Mouse (Mus musculus): Measurements from ENCODE around the gene Hrk. TPM values are rescaled to one million over a fixed set of nuclear protein-coding genes. Genes with fewer than 3 reads are reported as not detected.

The Hrk gene
- polyA plus RNA-seq, 1 experiment from 2014 or later: 1.8 TPM

Other genes with a start within 250 kb of the Hrk start
- 132 and 133 TPM in 2 replicates for gene Fbxo21, start 187.9 kb upstream of the Hrk start, polyA plus RNA-seq (2016; fragmentation: Nextera tagmentation; extraction: Ambion mirVana)
- gene Tesc, start 136.9 kb upstream of the Hrk start, polyA plus RNA-seq (2016; fragmentation: Nextera tagmentation; extraction: Ambion mirVana): 0.53 and 0.56 TPM in 2 replicates
- 42.0 and 45.0 TPM in 2 replicates for gene Fbxw8, start 9.2 kb upstream of the Hrk start, polyA plus RNA-seq (2016; fragmentation: Nextera tagmentation; extraction: Ambion mirVana)
- gene Rnft2, start 80.5 kb downstream of the Hrk start, polyA plus RNA-seq (2016; fragmentation: Nextera tagmentation; extraction: Ambion mirVana): 9.4 and 11.0 TPM in 2 replicates
- 12.9 and 13.4 TPM in 2 replicates for gene 2410131K14Rik, start 80.6 kb downstream of the Hrk start, polyA plus RNA-seq (2016; fragmentation: Nextera tagmentation; extraction: Ambion mirVana)

All from hindbrain, embryonic 12.5 days (tissue).